Mouse (Mus musculus) liver, adult 2 months (tissue): ENCODE measurements around the gene Sh2b3.

Experiments used
- CTCF ChIP-seq: fragments of 200-500 bp; IDR thresholded peaks from 2 replicates; pipeline ENCODE4 v1.5.1; 2011; ENCODE audit warnings: low read depth, low read length, control low read depth
- POLR2A ChIP-seq: fragments of 200-500 bp; IDR thresholded peaks from 2 replicates; pipeline ENCODE4 v1.6.1; 2011; ENCODE audit warnings: low read length, control low read depth; ENCODE audit not compliant: insufficient read depth; ENCODE audit errors: extremely low read depth

GRCm38 (mm10) chr5:121837441-121838340 lies at the start of gene Sh2b3:
- TF ChIP-seq CTCF: no peak
- TF ChIP-seq POLR2A: no peak
